Mouse (Mus musculus) urinary bladder, postnatal 36 days (tissue): ENCODE measurements around the gene Anxa5.

ENCODE experiments used
- DNase-seq, 2 experiments: peaks; one replicate each; pipeline ENCODE4 v3.0.0; 2022; ENCODE audit warnings: low spot score in 2 of 2, mixed read lengths in 1 of 2

The Anxa5 gene

GRCm38 (mm10) chr3:36449292-36450165, 26.2 kb downstream of the Anxa5 start:
- peak in 1 of 2 experiments; percentile 17 for DNase-seq

DNA sequence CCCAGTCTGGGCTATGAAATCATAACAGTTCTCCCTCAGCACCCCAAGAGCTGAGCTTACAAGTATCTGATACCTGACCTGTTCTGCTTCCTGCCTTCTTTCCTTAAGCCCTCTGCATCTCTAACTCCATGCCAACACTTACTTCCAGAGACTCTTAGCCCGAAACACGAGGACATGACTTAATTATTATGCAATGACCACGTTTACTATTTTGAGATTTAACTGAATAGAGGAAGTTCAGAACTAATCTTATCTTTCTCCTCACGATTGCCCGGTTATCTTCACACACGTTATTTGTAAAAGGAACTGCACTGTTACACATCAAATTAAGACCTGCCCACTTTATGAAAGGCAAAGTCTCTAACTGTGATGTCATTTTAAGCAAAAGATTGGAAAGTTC, 28.8 kb downstream of the Anxa5 start:
- no peak for DNase-seq

GRCm38 (mm10) chr3:36446506-36446905, 29.2 kb downstream of the Anxa5 start:
- no peak for DNase-seq

- no peak for DNase-seq
Observed at GRCm38 (mm10) chr3:36446041-36446440, 29.7 kb downstream of the Anxa5 start.

DNA sequence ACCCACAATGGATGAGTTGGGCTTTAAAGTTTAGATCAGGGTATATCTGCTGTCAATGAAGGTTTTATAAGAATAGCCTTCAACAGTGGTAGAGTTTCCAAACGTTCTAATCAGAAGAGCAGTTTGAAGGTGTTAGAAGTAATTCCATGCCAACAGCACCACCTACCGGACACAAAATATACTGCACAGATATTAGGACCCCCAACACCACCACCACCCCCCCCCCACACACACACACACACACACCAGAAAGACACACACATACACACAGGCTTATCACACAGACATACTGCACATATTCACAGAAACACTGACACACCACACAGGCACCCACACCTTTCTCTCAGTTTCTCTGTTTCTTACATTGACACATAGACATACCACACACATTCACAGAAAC, 33.3 kb downstream of the Anxa5 start:
- DNase-seq, result no peak

GRCm38 (mm10) chr3:36440280-36440679, 35.4 kb downstream of the Anxa5 start:
- no peak for DNase-seq

- no peak for DNase-seq
Observed at GRCm38 (mm10) chr3:36430360-36430759, 45.3 kb downstream of the Anxa5 start.

DNA sequence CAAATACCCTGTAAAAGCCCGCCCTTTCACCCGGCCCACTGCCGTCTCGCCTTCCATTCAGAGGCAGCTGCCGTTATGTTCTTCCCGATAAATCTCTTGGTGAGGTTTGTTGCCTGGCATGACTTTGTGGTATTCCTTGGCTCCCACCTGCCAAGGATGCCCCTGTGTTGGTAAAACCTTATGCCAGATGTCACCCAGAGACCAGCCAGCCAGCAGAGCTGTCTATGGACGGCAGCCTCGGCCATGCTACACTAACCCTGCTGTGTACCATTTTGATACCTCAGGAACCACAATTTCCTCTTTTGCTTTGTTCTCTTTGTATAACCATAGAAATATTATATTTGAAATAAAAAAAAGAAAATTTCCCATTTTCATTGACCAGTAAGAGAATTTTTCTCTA, 48.3 kb downstream of the Anxa5 start:
- DNase-seq, result no peak

DNA sequence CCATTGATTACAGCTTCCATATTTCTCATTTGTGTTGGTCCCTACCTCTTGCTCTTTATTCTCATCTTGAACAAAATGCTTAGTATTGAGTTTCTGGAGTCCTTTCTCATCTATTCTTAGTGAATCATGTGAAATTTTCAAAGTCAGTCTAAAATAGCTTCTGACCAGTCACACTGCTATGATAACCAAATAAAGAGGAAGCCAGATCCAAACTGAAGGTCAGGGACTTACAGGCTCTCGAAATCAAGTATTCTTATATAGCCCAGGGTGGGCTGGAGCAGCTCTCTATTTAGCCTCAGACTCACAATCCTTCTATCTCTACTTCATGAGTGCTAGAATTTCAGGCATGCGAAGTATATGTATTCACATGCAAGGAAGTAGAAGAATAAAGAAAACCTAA, 66.2 kb downstream of the Anxa5 start:
- DNase-seq, result no peak

GRCm38 (mm10) chr3:36406967-36407366, 68.7 kb downstream of the Anxa5 start:
- no peak for DNase-seq

DNA sequence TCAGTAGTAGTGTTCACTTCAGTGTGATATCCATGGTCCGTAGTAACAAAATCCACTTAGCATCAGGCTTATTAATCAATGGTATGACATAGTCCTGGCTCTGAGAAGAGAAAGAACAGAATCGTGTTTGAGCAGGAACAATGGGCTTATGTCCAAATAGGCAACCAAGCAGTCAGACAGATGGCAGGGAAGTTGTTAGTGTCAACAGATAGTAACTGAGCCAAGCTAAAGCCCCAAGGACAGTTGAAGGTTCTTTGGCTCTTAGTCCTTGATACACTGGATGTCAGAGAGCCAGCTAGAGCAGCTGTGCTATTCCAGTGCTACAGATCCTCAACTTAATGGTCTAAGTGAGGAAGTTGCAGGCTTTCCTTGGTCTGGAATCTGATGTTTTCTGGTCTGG, 69.4 kb downstream of the Anxa5 start:
- no peak for DNase-seq

DNA sequence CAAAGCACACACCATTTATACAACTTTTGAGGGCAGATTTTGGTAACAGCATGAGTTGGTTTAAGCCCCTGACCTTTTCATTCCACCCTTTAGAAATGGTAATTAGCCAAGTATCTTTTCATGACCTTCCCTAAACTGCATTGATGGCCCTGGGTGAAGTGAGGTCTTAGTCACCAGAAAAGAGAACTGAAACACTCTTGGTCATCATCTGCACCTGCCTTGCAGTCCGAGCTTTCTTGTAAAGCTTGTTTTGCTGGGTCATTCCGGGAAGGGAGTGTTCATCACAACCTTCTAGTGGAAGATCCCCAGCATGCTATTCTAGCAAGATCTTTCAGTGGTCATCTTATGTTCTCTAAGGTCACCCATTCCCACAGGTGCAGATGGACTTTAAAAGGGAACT, 73.8 kb downstream of the Anxa5 start:
- DNase-seq, result no peak

GRCm38 (mm10) chr3:36400657-36401056, 75.0 kb downstream of the Anxa5 start:
- DNase-seq, result no peak
